Mouse (Mus musculus): ENCODE measurements at regions not wholly inside any gene's neighbourhood (a gene's known extent, or its start where the extent isn't known, plus 50 kb on each side); places are given as distances from the start of the nearest gene placed in this dataset.

DNA sequence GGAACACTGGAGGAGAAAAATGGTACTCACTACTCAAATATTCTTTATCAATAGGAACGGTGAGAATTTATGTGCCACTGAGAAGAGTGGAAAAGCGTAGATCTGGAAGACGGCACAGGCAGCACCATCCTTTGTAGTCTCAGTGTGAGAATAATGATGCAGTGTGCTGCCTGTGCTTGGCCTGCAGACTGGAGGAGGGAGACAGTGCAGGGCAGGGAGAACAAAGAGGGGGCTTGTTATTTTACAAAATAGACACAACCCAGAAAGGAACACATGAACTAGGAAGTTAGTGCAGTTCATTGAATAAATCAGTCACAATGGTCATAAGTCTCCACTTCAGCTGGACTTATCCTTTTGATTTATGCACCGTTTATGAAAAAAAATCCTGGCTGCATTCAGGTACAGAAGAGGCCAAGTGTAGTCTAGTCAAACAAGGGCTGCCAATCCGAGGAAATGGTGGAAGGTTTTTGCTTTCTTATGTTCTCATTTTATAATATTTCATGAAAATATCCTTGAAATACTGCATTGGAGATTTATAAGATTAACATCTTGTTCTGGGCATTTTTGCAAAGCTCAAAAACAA lies 190.0 kb upstream of the Meox2 start:
- ATAC-seq: no peak
- WGBS: 47% methylated on average over 5 of the region's 5 CpGs

DNA sequence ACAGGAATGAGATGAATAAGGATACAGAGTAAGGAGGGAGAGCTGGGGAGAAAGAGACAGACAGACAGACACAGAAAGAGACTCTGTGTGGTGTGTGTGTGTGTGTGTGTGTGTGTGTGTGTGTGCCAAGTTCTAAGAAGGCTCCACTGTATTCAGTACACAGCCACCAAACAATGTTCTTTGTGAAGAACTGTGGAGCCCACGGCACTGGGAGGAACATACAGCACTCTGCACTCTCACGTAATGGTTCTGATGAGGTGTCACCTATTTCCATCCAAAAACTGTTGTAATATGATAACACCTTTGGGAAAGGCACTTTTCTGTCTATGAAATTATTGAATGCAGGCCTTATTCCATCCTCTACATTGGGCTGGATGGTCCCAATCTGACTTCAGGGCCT lies 184.8 kb upstream of the Meox2 start:
- ATAC-seq: no peak
- no peaks in the 10 kb centered on the region for H3K36me3 ChIP-seq (ENCODE audit: control insufficient read depth, insufficient read depth, low read length)
- H3K27me3 ChIP-seq (replicated peaks; ENCODE audit: control insufficient read depth, insufficient read depth, low read length): no peaks in the 10 kb centered on the region
- no peaks in the 10 kb centered on the region for H3K9me3 ChIP-seq (ENCODE audit: control insufficient read depth, low read length)
- H3K9ac ChIP-seq (ENCODE audit: low read depth, low read length): no peak overlapping the region
- no peak overlapping the region for H3K4me2 ChIP-seq (ENCODE audit: low read depth, low read length)
- no peak overlapping the region for H3K4me3 ChIP-seq (ENCODE audit: low read length)
- H3K4me1 ChIP-seq (ENCODE audit: control insufficient read depth, insufficient read depth, low read length): no peaks in the 10 kb centered on the region
- no peak overlapping the region for H3K27ac ChIP-seq (ENCODE audit: low read length)
- WGBS: 82% methylated on average over 2 of the region's 2 CpGs

More for the DNA sequence above, 190.0 kb upstream of the Meox2 start:
- Histone ChIP-seq H3K27me3 (replicated peaks; ENCODE audit: control insufficient read depth, insufficient read depth, low read length) (no peaks in the 10 kb centered on the region), H3K27ac (ENCODE audit: low read length) (no peak overlapping the region), H3K4me3 (ENCODE audit: low read length) (no peak overlapping the region), H3K9me3 (ENCODE audit: control insufficient read depth, low read length) (no peaks in the 10 kb centered on the region), H3K36me3 (ENCODE audit: control insufficient read depth, insufficient read depth, low read length) (no peaks in the 10 kb centered on the region), H3K4me2 (ENCODE audit: low read depth, low read length) (no peak overlapping the region), H3K4me1 (ENCODE audit: control insufficient read depth, insufficient read depth, low read length) (no peaks in the 10 kb centered on the region), H3K9ac (ENCODE audit: low read depth, low read length) (no peak overlapping the region)

DNA sequence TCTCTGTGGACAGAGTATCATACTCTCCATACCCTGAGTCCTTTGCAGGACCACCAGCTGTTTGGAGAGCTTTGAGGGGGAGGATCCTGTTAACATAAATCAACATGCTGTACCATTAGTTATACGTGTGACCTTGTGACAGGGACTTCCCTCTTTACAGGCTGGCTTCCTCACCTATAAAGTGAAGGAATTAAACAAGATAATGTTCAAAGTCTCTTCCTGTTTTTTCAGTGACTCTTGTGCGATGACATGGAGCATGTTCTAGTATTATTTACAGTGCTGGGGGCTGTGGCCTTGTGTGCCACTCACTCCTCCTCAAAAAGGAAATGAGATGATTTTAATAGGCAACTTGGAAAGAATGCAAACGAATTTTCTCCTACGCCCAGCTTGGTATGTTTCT lies 182.1 kb upstream of the Meox2 start:
- Histone ChIP-seq H3K4me2 (ENCODE audit: low read depth, low read length) (no peak overlapping the region), H3K36me3 (ENCODE audit: control insufficient read depth, insufficient read depth, low read length) (no peaks in the 10 kb centered on the region), H3K9ac (ENCODE audit: low read depth, low read length) (no peak overlapping the region), H3K4me1 (ENCODE audit: control insufficient read depth, insufficient read depth, low read length) (no peaks in the 10 kb centered on the region), H3K27ac (ENCODE audit: low read length) (no peak overlapping the region), H3K9me3 (ENCODE audit: control insufficient read depth, low read length) (no peaks in the 10 kb centered on the region), H3K4me3 (ENCODE audit: low read length) (no peak overlapping the region), H3K27me3 (replicated peaks; ENCODE audit: control insufficient read depth, insufficient read depth, low read length) (no peaks in the 10 kb centered on the region)
- 51% methylated on average over 4 of the region's 4 CpGs for WGBS
- ATAC-seq: no peak

DNA sequence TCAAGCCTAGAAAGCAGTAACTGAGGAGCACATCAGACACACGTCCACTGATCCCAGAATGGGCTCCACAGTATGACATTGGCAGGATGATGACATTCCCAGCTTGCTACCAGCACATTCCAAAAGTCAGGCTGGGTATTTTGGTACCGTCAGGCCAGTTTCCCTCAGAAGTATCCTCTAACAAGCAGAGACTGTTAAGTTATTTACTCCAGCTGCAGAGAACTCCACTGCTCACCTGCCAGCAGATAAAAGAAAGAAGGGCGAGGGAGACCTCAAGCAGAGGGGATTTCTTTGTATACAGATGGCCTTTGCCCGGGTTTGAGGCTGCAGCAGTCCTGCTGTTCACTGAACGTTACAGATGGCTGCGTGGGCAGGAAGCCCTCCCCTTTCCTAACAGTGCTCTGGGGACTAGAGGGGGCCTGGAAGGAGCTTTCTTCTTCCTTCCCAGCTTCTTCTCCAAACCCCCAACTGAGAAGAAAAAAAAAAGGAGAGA lies 175.2 kb upstream of the Meox2 start:
- WGBS: 13% methylated on average over 6 of the region's 6 CpGs
- Histone ChIP-seq H3K4me1 (ENCODE audit: control insufficient read depth, insufficient read depth, low read length) (no peaks in the 10 kb centered on the region), H3K27me3 (replicated peaks; ENCODE audit: control insufficient read depth, insufficient read depth, low read length) (no peaks in the 10 kb centered on the region), H3K4me3 (ENCODE audit: low read length) (no peak overlapping the region), H3K4me2 (ENCODE audit: low read depth, low read length) (no peak overlapping the region), H3K9ac (ENCODE audit: low read depth, low read length) (no peak overlapping the region), H3K36me3 (ENCODE audit: control insufficient read depth, insufficient read depth, low read length) (no peaks in the 10 kb centered on the region), H3K9me3 (ENCODE audit: control insufficient read depth, low read length) (no peaks in the 10 kb centered on the region), H3K27ac (ENCODE audit: low read length) (peak overlapping the region; percentile 21; the same call in 1 of the 2 replicates)
- no peak for ATAC-seq

DNA sequence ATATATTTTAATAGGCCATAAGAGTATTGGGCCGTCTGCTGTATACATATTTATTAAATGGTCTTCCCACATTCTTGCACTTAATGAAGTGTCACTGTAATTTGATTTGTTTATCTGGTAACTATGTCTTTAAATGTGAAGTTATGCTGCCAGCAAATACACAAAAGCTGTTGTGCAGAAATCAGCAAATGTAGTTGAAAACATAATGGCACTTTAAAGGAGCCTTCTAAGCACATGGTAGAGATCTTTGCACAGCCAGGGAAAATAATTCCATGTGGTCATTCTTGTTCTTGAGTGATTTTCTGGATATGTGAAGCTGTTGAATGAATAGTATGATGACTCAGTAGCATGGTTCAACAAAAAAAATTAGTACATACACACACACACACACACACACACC lies 164.4 kb upstream of the Meox2 start:
- H3K4me1 ChIP-seq (ENCODE audit: control insufficient read depth, insufficient read depth, low read length): no peaks in the 10 kb centered on the region
- 80% methylated on average over 1 of the region's 1 CpGs for WGBS

DNA sequence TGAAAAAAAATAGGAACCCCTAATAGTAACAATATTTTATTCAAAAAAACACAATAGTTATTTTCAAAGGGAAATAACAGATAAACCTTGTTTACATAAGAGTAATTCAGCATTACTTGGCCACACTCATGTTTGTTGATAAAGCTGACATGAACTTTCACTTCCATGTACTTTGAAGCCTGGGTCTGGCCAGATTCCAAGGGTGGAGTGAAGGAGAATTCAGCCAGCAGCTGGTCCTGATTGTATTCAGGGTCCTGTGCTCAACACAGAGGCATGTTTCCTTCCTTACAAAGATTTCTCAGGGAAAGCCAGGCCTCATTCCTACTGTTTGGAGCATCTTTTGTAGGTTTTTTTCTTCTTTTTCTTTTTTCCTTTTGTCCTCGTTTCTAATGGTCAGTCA lies 162.4 kb upstream of the Meox2 start:
- H3K27ac ChIP-seq (ENCODE audit: low read length): no peak overlapping the region
- H3K9ac ChIP-seq (ENCODE audit: low read depth, low read length): no peak overlapping the region
- no peak for ATAC-seq
- 48% methylated on average over 1 of the region's 1 CpGs for WGBS
- H3K36me3 ChIP-seq (ENCODE audit: control insufficient read depth, insufficient read depth, low read length): no peaks in the 10 kb centered on the region
- no peaks in the 10 kb centered on the region for H3K27me3 ChIP-seq (replicated peaks; ENCODE audit: control insufficient read depth, insufficient read depth, low read length)
- H3K4me2 ChIP-seq (ENCODE audit: low read depth, low read length): no peak overlapping the region
- H3K9me3 ChIP-seq (ENCODE audit: control insufficient read depth, low read length): no peaks in the 10 kb centered on the region
- H3K4me3 ChIP-seq (ENCODE audit: low read length): no peak overlapping the region
- no peaks in the 10 kb centered on the region for H3K4me1 ChIP-seq (ENCODE audit: control insufficient read depth, insufficient read depth, low read length)

More for the DNA sequence above, 164.4 kb upstream of the Meox2 start:
- ATAC-seq: no peak
- Histone ChIP-seq H3K36me3 (ENCODE audit: control insufficient read depth, insufficient read depth, low read length) (no peaks in the 10 kb centered on the region), H3K27me3 (replicated peaks; ENCODE audit: control insufficient read depth, insufficient read depth, low read length) (no peaks in the 10 kb centered on the region), H3K4me3 (ENCODE audit: low read length) (no peak overlapping the region), H3K9ac (ENCODE audit: low read depth, low read length) (no peak overlapping the region), H3K4me2 (ENCODE audit: low read depth, low read length) (no peak overlapping the region), H3K9me3 (ENCODE audit: control insufficient read depth, low read length) (no peaks in the 10 kb centered on the region), H3K27ac (ENCODE audit: low read length) (no peak overlapping the region)

DNA sequence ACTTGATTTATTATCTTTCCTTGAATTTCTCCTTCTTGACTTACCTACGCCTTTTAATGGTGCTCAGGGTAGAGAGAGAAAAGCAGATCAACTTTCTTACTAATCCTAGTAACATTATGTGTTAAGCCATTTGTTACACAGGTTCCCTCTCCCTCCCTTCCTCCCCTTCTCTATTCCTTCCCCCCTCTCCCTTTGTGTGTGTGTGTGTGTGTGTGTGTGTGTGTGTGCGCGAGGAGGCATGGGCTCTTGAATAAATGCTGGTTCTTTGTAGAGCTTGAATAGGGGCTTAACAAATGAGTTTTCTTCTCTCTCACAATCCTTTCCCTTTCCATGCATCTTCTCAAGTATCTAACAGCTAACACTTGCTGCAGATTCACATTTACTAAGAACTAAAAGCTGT lies 160.4 kb upstream of the Meox2 start:
- Histone ChIP-seq H3K36me3 (ENCODE audit: control insufficient read depth, insufficient read depth, low read length) (no peaks in the 10 kb centered on the region), H3K27me3 (replicated peaks; ENCODE audit: control insufficient read depth, insufficient read depth, low read length) (no peaks in the 10 kb centered on the region), H3K4me2 (ENCODE audit: low read depth, low read length) (no peak overlapping the region), H3K4me1 (ENCODE audit: control insufficient read depth, insufficient read depth, low read length) (no peaks in the 10 kb centered on the region), H3K27ac (ENCODE audit: low read length) (no peak overlapping the region), H3K4me3 (ENCODE audit: low read length) (no peak overlapping the region), H3K9me3 (ENCODE audit: control insufficient read depth, low read length) (no peaks in the 10 kb centered on the region), H3K9ac (ENCODE audit: low read depth, low read length) (no peak overlapping the region)
- 85% methylated on average over 3 of the region's 3 CpGs for whole genome bisulfite sequencing
- ATAC-seq: no peak

DNA sequence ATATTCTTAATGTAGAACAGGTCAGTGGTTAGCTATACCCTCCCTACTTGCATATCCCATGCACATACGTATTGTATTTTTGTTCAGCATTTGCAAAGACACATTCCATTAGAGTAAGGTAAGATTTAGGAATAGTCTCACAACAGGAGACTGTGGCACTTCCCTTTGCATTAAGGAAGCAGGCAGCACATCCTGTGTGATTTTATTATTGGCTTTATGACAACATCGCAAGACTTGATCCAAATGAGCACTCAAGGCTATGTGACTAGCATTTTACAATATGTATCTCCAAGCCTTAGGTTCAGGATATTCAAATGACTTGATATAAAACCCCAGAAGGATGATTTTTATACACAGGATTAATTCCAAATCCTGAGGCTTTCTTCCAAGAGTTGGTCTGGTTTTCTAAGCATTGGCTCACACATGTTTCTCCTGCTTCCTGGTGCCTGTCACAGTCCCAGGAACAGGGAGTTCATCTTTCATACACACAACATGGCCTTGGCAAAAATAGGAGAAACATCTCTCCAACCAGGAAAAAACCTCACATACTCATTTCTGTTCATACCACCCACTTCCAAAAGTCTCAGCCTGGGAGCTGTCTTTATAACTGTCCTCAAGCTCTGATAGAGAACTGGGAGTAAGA lies 159.1 kb upstream of the Meox2 start:
- no peak for ATAC-seq
- Histone ChIP-seq H3K4me3 (ENCODE audit: low read length) (no peak overlapping the region), H3K27me3 (replicated peaks; ENCODE audit: control insufficient read depth, insufficient read depth, low read length) (no peaks in the 10 kb centered on the region), H3K9ac (ENCODE audit: low read depth, low read length) (no peak overlapping the region), H3K27ac (ENCODE audit: low read length) (no peak overlapping the region), H3K4me1 (ENCODE audit: control insufficient read depth, insufficient read depth, low read length) (no peaks in the 10 kb centered on the region), H3K4me2 (ENCODE audit: low read depth, low read length) (no peak overlapping the region), H3K9me3 (ENCODE audit: control insufficient read depth, low read length) (no peaks in the 10 kb centered on the region), H3K36me3 (ENCODE audit: control insufficient read depth, insufficient read depth, low read length) (no peaks in the 10 kb centered on the region)
- WGBS: 78% methylated on average over 2 of the region's 2 CpGs

DNA sequence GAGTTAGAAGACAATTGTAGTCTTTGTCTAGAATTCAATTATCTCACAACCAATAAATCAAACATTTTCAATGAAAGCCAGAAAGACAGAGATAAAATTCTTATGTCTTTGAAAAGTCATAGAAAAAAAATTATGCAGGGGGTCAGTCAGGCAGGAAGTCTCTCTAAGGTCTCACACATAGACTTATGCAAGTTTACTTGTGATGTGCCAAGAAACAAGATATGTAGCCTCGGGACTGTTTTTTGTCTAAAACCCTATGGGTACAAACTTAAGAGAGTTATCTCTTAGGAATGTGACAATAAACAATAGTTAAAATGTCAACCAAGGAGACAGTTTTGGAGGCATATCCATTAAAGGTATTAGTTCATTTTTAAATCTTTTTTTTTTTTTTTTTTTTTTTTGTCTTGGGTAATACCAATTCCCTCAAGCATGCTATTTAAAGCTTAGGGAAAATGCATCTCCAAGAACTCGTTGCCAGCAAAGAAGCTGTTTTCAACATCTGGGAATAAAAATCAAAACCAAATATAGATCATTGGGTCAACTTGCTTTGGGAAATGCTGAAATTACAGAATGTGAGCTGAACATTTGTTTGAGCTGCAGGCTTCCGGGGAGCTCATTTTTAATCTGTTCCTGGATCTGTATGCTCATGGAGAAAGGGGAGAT lies 133.8 kb upstream of the Meox2 start:
- Histone ChIP-seq H3K4me1 (ENCODE audit: control insufficient read depth, insufficient read depth, low read length) (no peaks in the 10 kb centered on the region), H3K9me3 (ENCODE audit: control insufficient read depth, low read length) (no peaks in the 10 kb centered on the region), H3K9ac (ENCODE audit: low read depth, low read length) (no peak overlapping the region), H3K4me2 (ENCODE audit: low read depth, low read length) (no peak overlapping the region), H3K27ac (ENCODE audit: low read length) (no peak overlapping the region), H3K4me3 (ENCODE audit: low read length) (no peak overlapping the region), H3K27me3 (replicated peaks; ENCODE audit: control insufficient read depth, insufficient read depth, low read length) (no peaks in the 10 kb centered on the region), H3K36me3 (ENCODE audit: control insufficient read depth, insufficient read depth, low read length) (no peaks in the 10 kb centered on the region)
- 59% methylated on average over 3 of the region's 3 CpGs for WGBS
- no peak for ATAC-seq
